Mouse (Mus musculus): ENCODE measurements around the gene Bcl9l. TPM values are rescaled to one million over a fixed set of nuclear protein-coding genes. Genes with fewer than 3 reads are reported as not detected.

The Bcl9l gene
- polyA plus RNA-seq, 1 experiment from 2014 or later, result 11.1 TPM

- ATAC-seq (replicated peaks; ENCODE audit: extremely low read depth, insufficient read depth, low FRiP score), result no peak
These were observed 31.0 kb downstream of the Bcl9l start for GRCm38 (mm10) chr9:44513610-44514009.

GRCm38 (mm10) chr9:44514147-44514546 is 31.5 kb downstream of the Bcl9l start:
- Histone ChIP-seq H3K4me3 (ENCODE audit: low read length) (no peak overlapping the region), H3K9ac (ENCODE audit: low read length) (no peak overlapping the region), H3K27me3 (ENCODE audit: control insufficient read depth, insufficient read depth, low read length) (no peaks in the 10 kb centered on the region), H3K36me3 (ENCODE audit: control insufficient read depth, insufficient read depth) (no peaks in the 10 kb centered on the region), H3K4me2 (ENCODE audit: low read depth, low read length) (no peak overlapping the region), H3K27ac (ENCODE audit: low read length) (no peak overlapping the region), H3K9me3 (replicated peaks; ENCODE audit: control insufficient read depth, low read length) (no peaks in the 10 kb centered on the region), H3K4me1 (ENCODE audit: control insufficient read depth, insufficient read depth, low read length) (peaks cover 42% of the 10 kb centered on the region)
- 84% methylated on average over 5 of the region's 5 CpGs for WGBS
- ATAC-seq (replicated peaks; ENCODE audit: extremely low read depth, insufficient read depth, low FRiP score), result no peak

More at GRCm38 (mm10) chr9:44513610-44514009, 31.0 kb downstream of the Bcl9l start:
- Histone ChIP-seq H3K4me3 (ENCODE audit: low read length) (no peak overlapping the region), H3K9ac (ENCODE audit: low read length) (no peak overlapping the region), H3K4me2 (ENCODE audit: low read depth, low read length) (no peak overlapping the region), H3K27me3 (ENCODE audit: control insufficient read depth, insufficient read depth, low read length) (no peaks in the 10 kb centered on the region), H3K27ac (ENCODE audit: low read length) (no peak overlapping the region), H3K36me3 (ENCODE audit: control insufficient read depth, insufficient read depth) (peaks cover under 1% of the 10 kb centered on the region), H3K4me1 (ENCODE audit: control insufficient read depth, insufficient read depth, low read length) (peaks cover 47% of the 10 kb centered on the region), H3K9me3 (replicated peaks; ENCODE audit: control insufficient read depth, low read length) (no peaks in the 10 kb centered on the region)
- 71% methylated on average over 20 of the region's 20 CpGs for WGBS

GRCm38 (mm10) chr9:44515131-44515751 is 32.6 kb downstream of the Bcl9l start:
- Histone ChIP-seq H3K36me3 (ENCODE audit: control insufficient read depth, insufficient read depth) (no peaks in the 10 kb centered on the region), H3K27me3 (ENCODE audit: control insufficient read depth, insufficient read depth, low read length) (no peaks in the 10 kb centered on the region), H3K9ac (ENCODE audit: low read length) (no peak overlapping the region), H3K4me3 (ENCODE audit: low read length) (no peak overlapping the region), H3K4me1 (ENCODE audit: control insufficient read depth, insufficient read depth, low read length) (peaks cover 31% of the 10 kb centered on the region), H3K4me2 (ENCODE audit: low read depth, low read length) (peak overlapping the region; percentile 46), H3K27ac (ENCODE audit: low read length) (peak overlapping the region; percentile 77), H3K9me3 (replicated peaks; ENCODE audit: control insufficient read depth, low read length) (no peaks in the 10 kb centered on the region)
- WGBS, result 41% methylated on average over 12 of the region's 12 CpGs
- ATAC-seq (replicated peaks; ENCODE audit: extremely low read depth, insufficient read depth, low FRiP score), result peak; percentile 39; the same call in 1 of the 2 replicates

- Histone ChIP-seq H3K4me3 (ENCODE audit: low read length) (no peak overlapping the region), H3K4me1 (ENCODE audit: control insufficient read depth, insufficient read depth, low read length) (peaks cover 25% of the 10 kb centered on the region), H3K27me3 (ENCODE audit: control insufficient read depth, insufficient read depth, low read length) (no peaks in the 10 kb centered on the region), H3K9ac (ENCODE audit: low read length) (no peak overlapping the region), H3K4me2 (ENCODE audit: low read depth, low read length) (0 out of 2 replicates have a peak overlapping the region, but pooled peaks have one; percentile 46), H3K36me3 (ENCODE audit: control insufficient read depth, insufficient read depth) (no peaks in the 10 kb centered on the region), H3K9me3 (replicated peaks; ENCODE audit: control insufficient read depth, low read length) (no peaks in the 10 kb centered on the region), H3K27ac (ENCODE audit: low read length) (peak overlapping the region; percentile 77)
- WGBS, result 71% methylated on average over 5 of the region's 5 CpGs
- no peak for ATAC-seq (replicated peaks; ENCODE audit: extremely low read depth, insufficient read depth, low FRiP score)
These were observed 33.3 kb downstream of the Bcl9l start for GRCm38 (mm10) chr9:44515891-44516290.

GRCm38 (mm10) chr9:44517368-44517767 is 34.7 kb downstream of the Bcl9l start:
- no peak overlapping the region for H3K4me3 ChIP-seq (ENCODE audit: low read length)
- no peak overlapping the region for H3K27ac ChIP-seq (ENCODE audit: low read length)
- H3K4me2 ChIP-seq (ENCODE audit: low read depth, low read length), result no peak overlapping the region
- H3K9me3 ChIP-seq (replicated peaks; ENCODE audit: control insufficient read depth, low read length), result no peaks in the 10 kb centered on the region
- peaks cover 11% of the 10 kb centered on the region for H3K4me1 ChIP-seq (ENCODE audit: control insufficient read depth, insufficient read depth, low read length)
- H3K36me3 ChIP-seq (ENCODE audit: control insufficient read depth, insufficient read depth), result no peaks in the 10 kb centered on the region
- 44% methylated on average over 4 of the region's 4 CpGs for WGBS
- ATAC-seq (replicated peaks; ENCODE audit: extremely low read depth, insufficient read depth, low FRiP score), result no peak
- no peak overlapping the region for H3K9ac ChIP-seq (ENCODE audit: low read length)
- H3K27me3 ChIP-seq (ENCODE audit: control insufficient read depth, insufficient read depth, low read length), result no peaks in the 10 kb centered on the region

- Histone ChIP-seq H3K4me2 (ENCODE audit: low read depth, low read length) (no peak overlapping the region), H3K4me1 (ENCODE audit: control insufficient read depth, insufficient read depth, low read length) (peaks cover 6% of the 10 kb centered on the region), H3K27ac (ENCODE audit: low read length) (no peak overlapping the region), H3K27me3 (ENCODE audit: control insufficient read depth, insufficient read depth, low read length) (no peaks in the 10 kb centered on the region), H3K4me3 (ENCODE audit: low read length) (no peak overlapping the region), H3K9ac (ENCODE audit: low read length) (no peak overlapping the region), H3K9me3 (replicated peaks; ENCODE audit: control insufficient read depth, low read length) (no peaks in the 10 kb centered on the region), H3K36me3 (ENCODE audit: control insufficient read depth, insufficient read depth) (no peaks in the 10 kb centered on the region)
- no peak for ATAC-seq (replicated peaks; ENCODE audit: extremely low read depth, insufficient read depth, low FRiP score)
- 40% methylated on average over 7 of the region's 7 CpGs for WGBS
These were observed 35.4 kb downstream of the Bcl9l start for GRCm38 (mm10) chr9:44518068-44518467.

- Histone ChIP-seq H3K36me3 (ENCODE audit: control insufficient read depth, insufficient read depth) (no peaks in the 10 kb centered on the region), H3K4me2 (ENCODE audit: low read depth, low read length) (no peak overlapping the region), H3K27me3 (ENCODE audit: control insufficient read depth, insufficient read depth, low read length) (no peaks in the 10 kb centered on the region), H3K9me3 (replicated peaks; ENCODE audit: control insufficient read depth, low read length) (no peaks in the 10 kb centered on the region), H3K9ac (ENCODE audit: low read length) (no peak overlapping the region), H3K4me1 (ENCODE audit: control insufficient read depth, insufficient read depth, low read length) (peaks cover 7% of the 10 kb centered on the region), H3K27ac (ENCODE audit: low read length) (no peak overlapping the region), H3K4me3 (ENCODE audit: low read length) (no peak overlapping the region)
- no peak for ATAC-seq (replicated peaks; ENCODE audit: extremely low read depth, insufficient read depth, low FRiP score)
- WGBS, result 65% methylated on average over 10 of the region's 10 CpGs
These were observed 39.3 kb downstream of the Bcl9l start for GRCm38 (mm10) chr9:44521927-44522326.

- Histone ChIP-seq H3K9me3 (replicated peaks; ENCODE audit: control insufficient read depth, low read length) (no peaks in the 10 kb centered on the region), H3K4me1 (ENCODE audit: control insufficient read depth, insufficient read depth, low read length) (peaks cover 2% of the 10 kb centered on the region; the same call in 1 of the 2 replicates), H3K27ac (ENCODE audit: low read length) (no peak overlapping the region), H3K36me3 (ENCODE audit: control insufficient read depth, insufficient read depth) (no peaks in the 10 kb centered on the region), H3K4me3 (ENCODE audit: low read length) (no peak overlapping the region), H3K27me3 (ENCODE audit: control insufficient read depth, insufficient read depth, low read length) (no peaks in the 10 kb centered on the region), H3K9ac (ENCODE audit: low read length) (no peak overlapping the region), H3K4me2 (ENCODE audit: low read depth, low read length) (no peak overlapping the region)
- 71% methylated on average over 5 of the region's 5 CpGs for WGBS
- no peak for ATAC-seq (replicated peaks; ENCODE audit: extremely low read depth, insufficient read depth, low FRiP score)
These were observed 41.1 kb downstream of the Bcl9l start for GRCm38 (mm10) chr9:44523686-44524085.

GRCm38 (mm10) chr9:44524235-44524826 is 41.7 kb downstream of the Bcl9l start:
- Histone ChIP-seq H3K36me3 (ENCODE audit: control insufficient read depth, insufficient read depth) (no peaks in the 10 kb centered on the region), H3K4me1 (ENCODE audit: control insufficient read depth, insufficient read depth, low read length) (peaks cover 2% of the 10 kb centered on the region; the same call in 1 of the 2 replicates), H3K27ac (ENCODE audit: low read length) (no peak overlapping the region), H3K4me2 (ENCODE audit: low read depth, low read length) (no peak overlapping the region), H3K4me3 (ENCODE audit: low read length) (no peak overlapping the region), H3K9me3 (replicated peaks; ENCODE audit: control insufficient read depth, low read length) (no peaks in the 10 kb centered on the region), H3K27me3 (ENCODE audit: control insufficient read depth, insufficient read depth, low read length) (no peaks in the 10 kb centered on the region), H3K9ac (ENCODE audit: low read length) (no peak overlapping the region)
- 66% methylated on average over 5 of the region's 5 CpGs for WGBS
- ATAC-seq (replicated peaks; ENCODE audit: extremely low read depth, insufficient read depth, low FRiP score), result no peak

Measured in heart, embryonic 16.5 days (tissue).